Mouse (Mus musculus) adrenal gland, postnatal 14 days (tissue): ENCODE measurements around the gene Gm13057. TPM values are rescaled to one million over a fixed set of nuclear protein-coding genes. Genes with fewer than 3 reads are reported as not detected.
"Not testable (repeated sequence)": the region's sequence is repeated elsewhere in the genome, so short reads cannot be mapped to it uniquely, and the experiment has no call there.

Source experiments
- DNase-seq: peaks from one replicate; pipeline ENCODE4 v3.0.0; 2021; ENCODE audit warnings: mixed read lengths
- long read RNA-seq, 2 experiments: library from polyadenylated mRNA; stranded (forward); transcript quantifications; one replicate each; pipeline ENCODE4 v2.0.0; 2021
- total RNA-seq: library from RNA; stranded (reverse); gene quantifications from 2 replicates; pipeline ENCODE4 v1.2.3, GENCODE M21; 2021

Gene Gm13057
- not detected in 2 replicates for total RNA-seq
- long read RNA-seq, experiment 1 = 0 reads
- long read RNA-seq, experiment 2 = 0 reads

DNA sequence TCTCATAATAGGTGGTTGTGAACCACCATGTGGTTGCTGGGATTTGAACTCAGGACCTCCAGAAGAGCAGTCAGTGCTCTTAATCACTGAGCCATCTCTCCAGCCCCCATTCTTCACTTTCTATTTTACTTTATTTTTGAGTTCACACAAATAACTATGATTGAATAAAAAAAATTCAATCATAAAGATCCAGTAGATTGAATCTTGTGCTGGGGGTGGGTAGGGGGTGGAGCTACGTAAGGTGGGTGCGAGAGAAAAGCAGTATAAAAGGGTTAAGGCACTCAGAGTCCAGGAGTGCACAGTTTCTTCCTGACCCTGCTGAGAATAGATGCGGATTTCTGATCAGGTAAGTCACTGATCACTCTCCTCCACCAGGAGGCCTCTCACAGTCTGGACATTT, at the start of gene Gm13057, which contains the start of gene BC080695:
Gene Gm13057 (plus strand): TSS at position 310 of the 400 bp plus-strand sequence.
Gene BC080695 (plus strand): TSS at position 301 of the 400 bp plus-strand sequence.
- DNase-seq = not testable (repeated sequence)

DNA sequence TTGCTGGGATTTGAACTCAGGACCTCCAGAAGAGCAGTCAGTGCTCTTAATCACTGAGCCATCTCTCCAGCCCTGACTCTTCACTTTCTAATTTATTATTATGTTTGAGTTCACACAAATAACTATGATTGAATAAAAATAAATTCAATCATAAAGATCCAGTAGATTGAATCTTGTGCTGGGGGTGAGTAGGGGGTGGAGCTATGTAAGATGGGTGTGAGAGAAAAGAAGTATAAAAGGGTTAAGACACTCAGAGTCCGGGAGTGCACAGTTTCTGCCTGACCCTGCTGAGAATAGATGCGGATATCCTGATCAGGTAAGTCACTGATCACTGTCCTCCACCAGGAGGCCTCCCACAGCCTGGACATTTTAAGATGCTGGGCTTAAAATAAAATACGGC, 40.5 kb upstream of the Gm13057 start, which contains the start of gene Gm13043:
Gene Gm13043 (plus strand): TSS at position 301 of the 400 bp plus-strand sequence.
- no peak for DNase-seq

GRCm38 (mm10) chr4:143535654-143536053, 15.9 kb upstream of the Gm13057 start, which contains the start of gene Gm13040:
Gene Gm13040, plus strand, starts transcription at chr4:143535954.
- not testable (repeated sequence) for DNase-seq

Other genes with a start within 250 kb of the Gm13057 start
- not detected in 2 replicates for gene Lrrc38, start 202.0 kb upstream of the Gm13057 start, total RNA-seq
- not detected in 2 replicates for gene Pramel1, start 157.3 kb upstream of the Gm13057 start, total RNA-seq
- gene Pramef8, start 139.3 kb upstream of the Gm13057 start, total RNA-seq = 8.8 and 10.9 TPM in 2 replicates
- gene Oog4, start 101.4 kb upstream of the Gm13057 start, total RNA-seq = not detected in 2 replicates
- gene Gm13043, start 40.4 kb upstream of the Gm13057 start, total RNA-seq = not detected in 2 replicates
- not detected in 2 replicates for gene Gm13040, start 15.8 kb upstream of the Gm13057 start, total RNA-seq
- not detected in 2 replicates for gene BC080695, start within 50 bp of the Gm13057 start, total RNA-seq
- gene Gm13083, start 63.3 kb downstream of the Gm13057 start, total RNA-seq = not detected in 2 replicates
- gene Gm13088, start 105.5 kb downstream of the Gm13057 start, total RNA-seq = not detected in 2 replicates
- not detected in 2 replicates for gene Gm13089, start 151.0 kb downstream of the Gm13057 start, total RNA-seq
- not detected in 2 replicates for gene Gm13078, start 167.7 kb downstream of the Gm13057 start, total RNA-seq
- not detected in 2 replicates for gene Gm13023, start 237.6 kb downstream of the Gm13057 start, total RNA-seq